Mouse (Mus musculus) heart, postnatal 0 days (tissue): Measurements from ENCODE around the gene Ypel1. TPM values are rescaled to one million over a fixed set of nuclear protein-coding genes. Genes with fewer than 3 reads are reported as not detected.

Experiments used
- ATAC-seq: fragments of 200-750 bp; cut with Nextera tagmentation; 2 replicates; pipeline ENCODE4 v1.8.0; 2017; ENCODE audit warnings: low read depth, moderate number of reproducible peaks, moderate library complexity; ENCODE audit not compliant: insufficient read depth
- DNase-seq: peaks from one replicate; pipeline ENCODE4 v3.0.0-alpha.2; 2016; ENCODE audit warnings: low spot score
- H3K27ac ChIP-seq: fragments of 300-500 bp; sonication (generic); 2 replicates; pipeline ENCODE4 v1.5.1; 2014; ENCODE audit warnings: low read depth, mild to moderate bottlenecking
- H3K27me3 ChIP-seq: fragments of 300-500 bp; sonication (generic); 2 replicates; pipeline ENCODE4 v1.6.1; 2014; ENCODE audit warnings: low read length, mixed read lengths; ENCODE audit not compliant: control insufficient read depth, insufficient read depth
- H3K36me3 ChIP-seq: fragments of 300-500 bp; sonication (generic); replicated peaks from 2 replicates; pipeline ENCODE4 v1.6.1; 2014; ENCODE audit warnings: low read length, mixed read lengths; ENCODE audit not compliant: control insufficient read depth, insufficient read depth
- H3K4me1 ChIP-seq: fragments of 300-500 bp; sonication (generic); 2 replicates; pipeline ENCODE4 v1.6.1; 2014; ENCODE audit warnings: antibody characterized with exemption; ENCODE audit not compliant: control insufficient read depth, insufficient read depth
- H3K4me2 ChIP-seq: fragments of 300-500 bp; sonication (generic); 2 replicates; pipeline ENCODE4 v1.6.1; 2014; ENCODE audit warnings: low read depth, mild to moderate bottlenecking, low read length, moderate library complexity
- H3K4me3 ChIP-seq: fragments of 300-500 bp; sonication (generic); 2 replicates; pipeline ENCODE4 v1.5.1; 2014; ENCODE audit warnings: low read depth, low read length
- H3K9ac ChIP-seq: fragments of 300-500 bp; sonication (generic); replicated peaks from 2 replicates; pipeline ENCODE4 v1.6.1; 2014; ENCODE audit warnings: low read depth, low read length, mixed read lengths
- H3K9me3 ChIP-seq: fragments of 300-500 bp; sonication (generic); replicated peaks from 2 replicates; pipeline ENCODE4 v1.6.1; 2016; ENCODE audit warnings: low read length; ENCODE audit not compliant: control insufficient read depth
- CTCF ChIP-seq: IDR thresholded peaks from 2 replicates; pipeline ENCODE4 v1.5.1; 2016; ENCODE audit warnings: antibody characterized with exemption, control low read depth, low read depth
- EP300 ChIP-seq: IDR thresholded peaks from 2 replicates; pipeline ENCODE4 v1.6.1; 2016; ENCODE audit warnings: antibody characterized with exemption, low read depth
- WGBS: fragments of 180-500 bp; shearing (Covaris S2); extraction: QIAGEN DNeasy Blood & Tissue Kit; methylation state at CpG from one replicate; pipeline ENCODE4 v1.1.7; 2014; 5-methylcytosine and 5-hydroxymethylcytosine counted together
- polyA plus RNA-seq: library from polyadenylated mRNA; unstranded; fragments of >200 nt; fragmentation: Nextera tagmentation; extraction: Ambion mirVana; gene quantifications from 2 replicates; pipeline ENCODE4 v1.2.1, GENCODE M21; 2015
- total RNA-seq: library from RNA; depleted of rRNA; stranded (reverse); fragments of >200 nt; gene quantifications from 2 replicates; pipeline ENCODE4 v1.2.3, GENCODE M21; 2014; ENCODE audit warnings: low replicate concordance

Gene Ypel1
- total and polyA plus RNA-seq, 2 experiments from 2014 or later: 3.5 to 7.5 TPM

DNA sequence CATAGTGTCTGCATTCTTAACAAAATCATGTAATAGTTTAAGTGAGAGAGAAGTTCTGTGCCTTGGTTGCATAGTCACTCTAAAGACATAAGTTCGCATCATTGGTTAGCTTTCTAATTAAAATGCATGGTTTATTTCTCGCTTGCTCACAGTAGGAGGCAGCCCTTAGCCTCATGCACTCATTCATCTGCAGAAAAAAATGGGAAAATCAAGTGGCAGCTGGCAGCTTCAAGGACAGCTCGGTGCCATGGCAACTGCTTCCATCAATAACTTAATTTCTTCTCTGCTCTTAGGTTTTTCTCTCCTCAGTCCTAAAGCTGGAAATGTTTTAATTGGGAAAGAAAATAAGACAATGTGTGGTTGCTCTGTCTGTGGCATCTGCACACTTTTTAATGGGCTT is 13.9 kb upstream of the Ypel1 start:
- no peaks in the 10 kb centered on the region for H3K36me3 ChIP-seq
- H3K4me1 ChIP-seq: no peaks in the 10 kb centered on the region
- H3K27me3 ChIP-seq: no peaks in the 10 kb centered on the region
- WGBS: 81% methylated on average over 3 of the region's 3 CpGs
- H3K27ac ChIP-seq: no peak overlapping the region
- H3K9ac ChIP-seq: no peak overlapping the region
- no peak overlapping the region for H3K4me3 ChIP-seq
- DNase-seq: no peak
- H3K4me2 ChIP-seq: no peak overlapping the region
- no peak for ATAC-seq
- H3K9me3 ChIP-seq: no peaks in the 10 kb centered on the region
- no peak for TF ChIP-seq EP300
- TF ChIP-seq CTCF: no peak

GRCm38 (mm10) chr16:17062338-17062737 is 7.2 kb upstream of the Ypel1 start:
- WGBS: 60% methylated on average over 1 of the region's 1 CpGs
- no peaks in the 10 kb centered on the region for H3K36me3 ChIP-seq

GRCm38 (mm10) chr16:17067552-17067951 is 1.9 kb upstream of the Ypel1 start:
- WGBS: 57% methylated on average over 2 of the region's 2 CpGs
- no peak overlapping the region for H3K4me2 ChIP-seq
- no peak overlapping the region for H3K9ac ChIP-seq
- no peaks in the 10 kb centered on the region for H3K27me3 ChIP-seq
- H3K9me3 ChIP-seq: no peaks in the 10 kb centered on the region
- H3K4me3 ChIP-seq: no peak overlapping the region
- DNase-seq (no peak), ATAC-seq (no peak)
- no peaks in the 10 kb centered on the region for H3K36me3 ChIP-seq
- H3K4me1 ChIP-seq: peaks cover 3% of the 10 kb centered on the region; the same call in 1 of the 2 replicates
- no peak overlapping the region for H3K27ac ChIP-seq
- TF ChIP-seq EP300: no peak
- TF ChIP-seq CTCF: no peak

More at GRCm38 (mm10) chr16:17062338-17062737, 7.2 kb upstream of the Ypel1 start:
- peaks cover 5% of the 10 kb centered on the region; the same call in 1 of the 2 replicates for H3K4me1 ChIP-seq
- ATAC-seq: no peak
- no peaks in the 10 kb centered on the region for H3K9me3 ChIP-seq
- no peaks in the 10 kb centered on the region for H3K27me3 ChIP-seq
- H3K27ac ChIP-seq: no peak overlapping the region
- DNase-seq: no peak
- no peak overlapping the region for H3K9ac ChIP-seq
- no peak for TF ChIP-seq CTCF
- TF ChIP-seq EP300: no peak
- no peak overlapping the region for H3K4me3 ChIP-seq
- no peak overlapping the region for H3K4me2 ChIP-seq

DNA sequence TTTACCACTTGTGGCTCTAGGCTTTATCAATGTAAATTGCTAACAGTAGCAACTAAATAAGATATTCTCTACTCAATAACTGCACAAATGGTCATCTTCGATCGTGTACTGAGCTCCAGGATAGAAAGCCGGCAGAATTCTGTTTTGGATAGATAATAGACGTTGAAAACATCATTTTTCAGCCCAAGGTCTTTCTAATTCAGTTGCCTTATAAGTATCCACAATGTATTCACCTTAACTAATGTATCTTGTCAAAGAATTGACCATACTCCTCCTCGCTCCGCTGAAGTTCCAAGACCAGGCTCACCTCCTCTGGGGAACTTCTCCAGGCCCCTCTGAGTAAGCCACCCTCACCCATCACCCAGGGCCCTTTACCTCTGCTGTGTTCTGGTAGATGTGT is 1.2 kb downstream of the Ypel1 start:
- 48% methylated on average over 6 of the region's 6 CpGs for WGBS
- H3K4me2 ChIP-seq: peak overlapping the region; percentile 97
- H3K27me3 ChIP-seq: no peaks in the 10 kb centered on the region
- DNase-seq: no peak
- H3K27ac ChIP-seq: no peak overlapping the region
- no peaks in the 10 kb centered on the region for H3K9me3 ChIP-seq
- H3K36me3 ChIP-seq: no peaks in the 10 kb centered on the region
- no peak overlapping the region for H3K9ac ChIP-seq
- H3K4me1 ChIP-seq: peaks cover 3% of the 10 kb centered on the region; the same call in 1 of the 2 replicates
- no peak for TF ChIP-seq EP300
- TF ChIP-seq CTCF: no peak
- no peak for ATAC-seq
- H3K4me3 ChIP-seq: peak overlapping the region; percentile 81

DNA sequence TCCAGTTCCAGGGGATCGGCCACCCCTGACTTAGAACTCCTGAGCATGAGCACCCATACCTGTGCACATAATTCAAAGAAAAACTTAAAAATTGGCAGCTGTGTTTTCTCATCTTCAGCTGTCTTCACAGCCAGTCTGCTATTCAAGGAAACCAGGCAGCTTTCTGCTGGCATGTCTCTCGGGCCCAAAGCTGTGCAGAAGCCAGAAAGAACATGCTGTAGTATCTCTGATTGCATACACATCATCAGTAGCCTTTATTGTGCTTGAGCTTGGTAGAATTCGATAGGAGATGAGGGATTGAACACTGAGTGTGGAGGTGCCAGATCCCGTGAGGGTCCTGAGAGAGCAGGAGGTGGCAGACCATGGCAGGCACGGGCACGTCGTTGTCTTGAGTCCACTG is 3.5 kb downstream of the Ypel1 start:
- Histone ChIP-seq H3K27ac (no peak overlapping the region), H3K36me3 (no peaks in the 10 kb centered on the region), H3K9ac (no peak overlapping the region), H3K4me2 (no peak overlapping the region), H3K27me3 (no peaks in the 10 kb centered on the region), H3K9me3 (no peaks in the 10 kb centered on the region), H3K4me1 (peaks cover 3% of the 10 kb centered on the region; the same call in 1 of the 2 replicates), H3K4me3 (no peak overlapping the region)
- 84% methylated on average over 7 of the region's 7 CpGs for WGBS
- ATAC-seq: no peak
- DNase-seq: no peak
- TF ChIP-seq CTCF: no peak
- TF ChIP-seq EP300: no peak

- H3K36me3 ChIP-seq: no peaks in the 10 kb centered on the region
- no peak overlapping the region for H3K9ac ChIP-seq
- 90% methylated on average over 2 of the region's 2 CpGs for WGBS
- ATAC-seq: no peak
- no peaks in the 10 kb centered on the region for H3K27me3 ChIP-seq
- TF ChIP-seq CTCF: peak; percentile 13; the same call in 1 of the 2 replicates
- TF ChIP-seq EP300: no peak
- DNase-seq: no peak
- H3K4me1 ChIP-seq: no peaks in the 10 kb centered on the region
- H3K4me3 ChIP-seq: no peak overlapping the region
- no peaks in the 10 kb centered on the region for H3K9me3 ChIP-seq
- no peak overlapping the region for H3K27ac ChIP-seq
- no peak overlapping the region for H3K4me2 ChIP-seq
Observed at GRCm38 (mm10) chr16:17076301-17076700, 6.8 kb downstream of the Ypel1 start.
